Mouse (Mus musculus) cerebellum, adult 2 months (tissue): Measurements from ENCODE around the gene Fam114a2. TPM values are rescaled to one million over a fixed set of nuclear protein-coding genes. Genes with fewer than 3 reads are reported as not detected.

ENCODE experiments used
- DNase-seq, 2 experiments: peaks; one replicate each; pipeline ENCODE4 v3.0.0; 2021
- H3K27ac ChIP-seq: fragments of 200-500 bp; 2 replicates; pipeline ENCODE4 v1.5.1; 2012; ENCODE audit warnings: low read length, control low read depth, inconsistent platforms; ENCODE audit not compliant: insufficient read depth
- H3K27me3 ChIP-seq: fragments of 200-500 bp; 2 replicates; pipeline ENCODE4 v1.6.1; 2012; ENCODE audit warnings: inconsistent platforms, mild to moderate bottlenecking, low read length, moderate library complexity; ENCODE audit not compliant: control insufficient read depth, insufficient read depth
- H3K4me1 ChIP-seq: fragments of 200-500 bp; 2 replicates; pipeline ENCODE4 v1.6.1; 2011; ENCODE audit warnings: low read length; ENCODE audit not compliant: control insufficient read depth, insufficient read depth
- H3K4me3 ChIP-seq: fragments of 200-500 bp; replicated peaks from 2 replicates; pipeline ENCODE3; 2011; ENCODE audit warnings: mild to moderate bottlenecking, low read depth, low read length, control low read depth; ENCODE audit not compliant: insufficient read depth
- CTCF ChIP-seq: fragments of 200-500 bp; IDR thresholded peaks from 2 replicates; pipeline ENCODE4 v1.5.1; 2011; ENCODE audit warnings: low read depth, mild to moderate bottlenecking, control low read depth, low read length, moderate library complexity, borderline replicate concordance; ENCODE audit not compliant: insufficient read depth
- POLR2A ChIP-seq: fragments of 200-500 bp; IDR thresholded peaks from 2 replicates; pipeline ENCODE4 v1.6.1; 2011; ENCODE audit warnings: low read length, control low read depth, borderline replicate concordance; ENCODE audit not compliant: insufficient read depth
- WGBS: fragments of 180-500 bp; shearing (Covaris S2); methylation state at CpG from one replicate; pipeline ENCODE4 v1.1.7; 2018; 5-methylcytosine and 5-hydroxymethylcytosine counted together
- polyA plus RNA-seq: library from polyadenylated mRNA; depleted of rRNA; stranded (reverse); fragments of >200 nt; gene quantifications from 2 replicates; pipeline ENCODE4 v1.2.3, GENCODE M21; 2012

Fam114a2 gene
- polyA plus RNA-seq, 1 experiment, result 40.8 TPM

- H3K27ac ChIP-seq, result no peak overlapping the region
- peaks cover 6% of the 10 kb centered on the region; the same call in 1 of the 2 replicates for H3K4me1 ChIP-seq
- no peak overlapping the region for H3K4me3 ChIP-seq
- DNase-seq, result no peak
- 69% methylated on average over 5 of the region's 5 CpGs for WGBS
- no peak for TF ChIP-seq CTCF
- no peak for TF ChIP-seq POLR2A
- H3K27me3 ChIP-seq, result no peaks in the 10 kb centered on the region
These were observed 1.4 kb downstream of the Fam114a2 start for GRCm38 (mm10) chr11:57516946-57517441.

DNA sequence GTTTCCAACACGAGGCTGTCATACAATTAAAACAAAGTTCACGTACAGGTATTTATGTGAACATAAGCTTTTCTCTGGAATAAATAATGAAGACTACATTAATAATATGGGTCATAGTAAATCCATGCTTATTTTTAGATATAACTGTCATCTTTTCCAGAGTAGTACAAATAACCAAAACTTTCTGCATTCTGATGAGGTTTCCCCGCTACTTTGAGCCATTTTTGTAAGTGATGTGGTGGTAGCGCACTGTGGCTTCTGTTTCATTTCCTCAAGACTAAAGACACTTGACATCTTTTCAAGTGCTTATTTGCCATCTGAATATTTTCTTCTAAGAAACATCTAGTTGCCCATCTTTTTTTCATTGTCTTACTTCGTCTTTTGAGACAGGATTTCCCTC lies 3.2 kb downstream of the Fam114a2 start:
- Histone ChIP-seq H3K4me1 (peaks cover 3% of the 10 kb centered on the region; the same call in 1 of the 2 replicates), H3K27ac (no peak overlapping the region), H3K4me3 (no peak overlapping the region), H3K27me3 (no peaks in the 10 kb centered on the region)
- TF ChIP-seq POLR2A (no peak), CTCF (no peak)
- 92% methylated on average over 5 of the region's 5 CpGs for WGBS
- no peak for DNase-seq

DNA sequence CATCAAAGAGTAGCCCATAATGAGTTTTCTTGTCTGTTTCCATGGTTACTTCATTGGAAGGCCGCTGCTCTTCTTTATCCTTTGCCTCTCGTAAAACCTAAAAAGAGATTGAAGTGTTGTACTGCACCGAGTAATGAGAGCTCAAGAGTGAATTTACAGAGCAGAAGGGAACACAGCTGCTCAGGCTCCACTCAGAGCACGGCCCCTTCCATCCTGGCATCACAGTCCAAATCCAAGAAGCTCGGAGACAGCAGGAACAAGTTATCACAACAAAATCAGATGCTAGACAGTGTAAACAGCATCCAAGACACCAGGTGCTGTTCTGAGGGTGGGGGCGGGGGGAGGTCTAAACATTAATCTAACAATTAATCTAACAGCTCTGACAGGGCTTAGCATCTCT lies 11.5 kb downstream of the Fam114a2 start:
- WGBS, result 35% methylated on average over 6 of the region's 6 CpGs
- DNase-seq, result no peak
- Histone ChIP-seq H3K27me3 (no peaks in the 10 kb centered on the region), H3K4me3 (no peak overlapping the region), H3K27ac (no peak overlapping the region), H3K4me1 (no peaks in the 10 kb centered on the region)
- TF ChIP-seq CTCF (no peak), POLR2A (no peak)

DNA sequence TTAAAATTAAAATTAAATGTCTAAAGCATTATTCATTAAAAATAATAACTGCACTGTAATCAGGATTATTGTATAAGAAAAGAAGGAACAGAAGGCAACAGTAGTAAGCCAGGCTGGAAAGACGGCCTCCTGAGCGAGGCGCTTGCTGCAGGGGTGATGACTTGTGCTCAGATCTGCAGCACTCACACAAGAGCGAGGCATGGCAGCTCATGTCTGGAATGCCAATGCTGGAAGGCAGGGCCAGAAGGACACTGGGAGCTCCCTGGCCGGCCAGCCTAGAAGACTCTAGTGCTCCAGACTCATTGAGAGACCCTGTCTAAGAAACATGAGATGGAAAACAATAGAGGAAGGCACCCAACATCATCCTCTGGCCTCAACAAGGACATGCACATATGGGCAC lies 15.3 kb downstream of the Fam114a2 start:
- no peak overlapping the region for H3K4me3 ChIP-seq
- DNase-seq, result no peak
- H3K4me1 ChIP-seq, result no peaks in the 10 kb centered on the region
- no peaks in the 10 kb centered on the region for H3K27me3 ChIP-seq
- no peak for TF ChIP-seq CTCF
- TF ChIP-seq POLR2A, result no peak
- no peak overlapping the region for H3K27ac ChIP-seq
- 79% methylated on average over 5 of the region's 5 CpGs for WGBS

DNA sequence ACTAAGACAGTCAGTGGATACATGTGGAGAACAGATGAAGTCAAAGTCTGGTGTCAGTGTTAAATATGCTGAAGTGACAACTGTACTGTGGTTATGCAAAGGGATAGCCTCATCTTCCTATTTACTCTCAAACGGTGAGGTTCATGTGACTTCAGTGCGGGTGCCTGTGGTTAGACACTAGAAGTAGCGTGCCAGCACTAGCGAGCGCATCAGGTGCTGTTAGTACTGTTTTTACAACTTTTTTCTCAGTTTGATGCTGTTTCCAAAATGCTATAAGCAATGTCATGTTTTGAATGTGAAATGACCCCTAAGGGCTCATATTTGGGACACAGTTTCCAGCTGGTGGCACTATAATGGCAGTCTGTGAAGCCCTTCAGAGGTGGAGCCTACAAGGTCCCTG lies 20.2 kb downstream of the Fam114a2 start:
- DNase-seq, result no peak
- no peak for TF ChIP-seq POLR2A
- no peak for TF ChIP-seq CTCF
- Histone ChIP-seq H3K4me3 (no peak overlapping the region), H3K27ac (no peak overlapping the region), H3K27me3 (no peaks in the 10 kb centered on the region), H3K4me1 (no peaks in the 10 kb centered on the region)
- 98% methylated on average over 5 of the region's 5 CpGs for WGBS

GRCm38 (mm10) chr11:57497701-57498100 lies 20.7 kb downstream of the Fam114a2 start:
- no peak overlapping the region for H3K27ac ChIP-seq
- H3K4me1 ChIP-seq, result no peaks in the 10 kb centered on the region
- WGBS, result 63% methylated on average over 3 of the region's 3 CpGs
- no peak for DNase-seq
- no peak overlapping the region for H3K4me3 ChIP-seq
- no peaks in the 10 kb centered on the region for H3K27me3 ChIP-seq
- TF ChIP-seq CTCF (no peak), POLR2A (no peak)

- no peak overlapping the region for H3K27ac ChIP-seq
- TF ChIP-seq CTCF (no peak), POLR2A (no peak)
- WGBS, result 32% methylated on average over 3 of the region's 3 CpGs
- DNase-seq, result no peak
- no peaks in the 10 kb centered on the region for H3K27me3 ChIP-seq
- no peaks in the 10 kb centered on the region for H3K4me1 ChIP-seq
- H3K4me3 ChIP-seq, result no peak overlapping the region
These were observed 21.9 kb downstream of the Fam114a2 start for GRCm38 (mm10) chr11:57496462-57497039.

GRCm38 (mm10) chr11:57488436-57488835 lies 30.0 kb downstream of the Fam114a2 start:
- no peaks in the 10 kb centered on the region for H3K4me1 ChIP-seq
- no peaks in the 10 kb centered on the region for H3K27me3 ChIP-seq
- no peak overlapping the region for H3K27ac ChIP-seq
- 57% methylated on average over 5 of the region's 5 CpGs for WGBS
- no peak overlapping the region for H3K4me3 ChIP-seq
- no peak for DNase-seq
- TF ChIP-seq CTCF (no peak), POLR2A (no peak)

- Histone ChIP-seq H3K4me1 (no peaks in the 10 kb centered on the region), H3K4me3 (no peak overlapping the region), H3K27ac (no peak overlapping the region), H3K27me3 (no peaks in the 10 kb centered on the region)
- DNase-seq, result peak in 1 of 2 experiments; percentile 6
- 33% methylated on average over 5 of the region's 5 CpGs for WGBS
- TF ChIP-seq CTCF (no peak), POLR2A (no peak)
These were observed 40.3 kb downstream of the Fam114a2 start for GRCm38 (mm10) chr11:57478077-57478476.
